Mouse (Mus musculus): ENCODE data around the gene Grasp. TPM values are rescaled to one million over a fixed set of nuclear protein-coding genes. Genes with fewer than 3 reads are reported as not detected.

The Grasp gene
- total and polyA plus RNA-seq, 3 experiments = 7.6 to 11.5 (median 10.9) TPM

DNA sequence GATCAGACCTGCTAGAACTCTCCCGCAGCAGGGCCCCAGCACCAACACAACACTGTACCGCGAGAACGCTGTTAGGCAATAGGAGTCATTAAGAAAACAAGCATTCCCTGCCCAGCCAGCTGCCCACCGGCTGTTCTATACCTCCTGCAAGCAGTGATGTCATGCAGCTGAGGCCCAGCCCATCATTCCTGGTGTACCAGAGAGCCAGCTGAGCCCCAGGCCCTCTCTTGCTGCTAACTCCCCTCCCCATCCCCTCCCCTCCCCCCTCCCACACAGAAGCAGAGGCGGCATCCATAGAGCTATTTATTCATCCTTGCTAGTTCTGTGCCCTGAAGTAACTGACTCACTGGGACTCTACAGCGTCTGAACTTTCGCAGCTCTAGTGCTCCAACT, 3.1 kb upstream of the Grasp start:
- intact Hi-C loops (cut with DNase I) = loop anchor here (1.0 to 5.0 kb wide), 2 partner anchors 16 to 61 kb away; partner anchors contain the start of gene Atg101
- H3K79me2 ChIP-seq (replicated peaks; ENCODE audit: control insufficient read depth, insufficient read depth, low read length) = no peaks in the 10 kb centered on the region
- WGBS = 44% methylated on average over 8 of the region's 8 CpGs
- H3K27me3 ChIP-seq (ENCODE audit: control insufficient read depth, insufficient read depth, low read length) = no peaks in the 10 kb centered on the region
- H3K9ac ChIP-seq (ENCODE audit: low read depth, low read length) = no peak overlapping the region
- H3K36me3 ChIP-seq (ENCODE audit: control insufficient read depth, insufficient read depth, low read length) = 0 out of 2 replicates have a peak, but pooled peaks cover 2% of the 10 kb centered on the region
- no peak overlapping the region for H3K4me3 ChIP-seq
- H3K4me1 ChIP-seq (ENCODE audit: control insufficient read depth, insufficient read depth, low read length) = peaks cover 1% of the 10 kb centered on the region
- no peak for TF ChIP-seq EP300 (IDR thresholded peaks at IDR 0.05; ENCODE audit: insufficient read depth, low read depth, low read length)
- TF ChIP-seq CTCF (IDR thresholded peaks at IDR 0.05) = no peak
- TF ChIP-seq POLR2A (IDR thresholded peaks at IDR 0.05; ENCODE audit: insufficient read depth, low read depth, low read length) = no peak
- no peak for DNase-seq
- no peak overlapping the region for H3K27ac ChIP-seq

DNA sequence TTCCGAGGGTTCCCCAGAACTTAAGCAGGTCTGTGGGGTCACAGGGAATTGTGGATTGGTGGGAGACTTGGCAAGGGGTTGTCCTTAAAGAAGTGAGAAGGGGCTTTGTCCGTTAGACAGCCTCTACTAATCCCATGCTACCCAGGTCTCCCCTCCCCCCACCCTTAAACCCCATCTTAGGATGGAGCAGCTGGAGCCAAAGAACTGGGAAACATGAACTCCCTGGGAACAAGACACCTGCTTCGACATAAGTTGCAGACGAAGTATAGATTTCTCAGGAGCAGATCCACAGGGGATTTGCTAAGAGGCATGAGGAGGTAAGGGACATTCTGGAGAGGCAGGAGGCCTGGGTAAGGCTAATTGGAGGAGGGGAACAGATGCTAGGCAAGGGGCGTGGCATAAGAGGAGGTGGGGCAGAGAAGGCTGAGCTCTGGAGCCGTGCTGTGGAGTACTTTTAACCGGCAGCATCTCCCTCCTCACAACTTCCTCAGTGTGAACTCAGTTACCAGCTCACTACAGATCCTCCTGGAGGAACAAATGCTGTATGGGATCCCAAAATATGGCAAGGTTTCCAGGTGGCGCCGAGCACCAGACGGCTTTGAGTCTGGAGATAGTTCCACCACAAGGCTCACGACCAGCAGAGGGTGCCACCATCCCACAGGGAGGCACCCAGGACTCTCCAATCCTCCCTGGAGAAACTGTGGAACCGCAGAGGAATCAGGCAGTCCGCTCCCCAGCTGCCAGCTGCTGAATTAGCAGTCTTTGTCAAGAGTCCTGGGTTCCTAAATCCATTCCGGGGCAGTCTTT, 2.5 kb upstream of the Grasp start:
- H3K4me3 ChIP-seq = no peak overlapping the region
- intact Hi-C loops (cut with DNase I) = loop anchor here (1.0 to 5.0 kb wide), 3 partner anchors 16 to 94 kb away; partner anchors contain the start of gene Atg101
- no peak overlapping the region for H3K9ac ChIP-seq (ENCODE audit: low read depth, low read length)
- 0 out of 2 replicates have a peak, but pooled peaks cover 4% of the 10 kb centered on the region for H3K36me3 ChIP-seq (ENCODE audit: control insufficient read depth, insufficient read depth, low read length)
- no peak overlapping the region for H3K27ac ChIP-seq
- no peak for TF ChIP-seq POLR2A (IDR thresholded peaks at IDR 0.05; ENCODE audit: insufficient read depth, low read depth, low read length)
- peak; percentile 78; the same call in 1 of the 2 replicates for TF ChIP-seq EP300 (IDR thresholded peaks at IDR 0.05; ENCODE audit: insufficient read depth, low read depth, low read length)
- no peaks in the 10 kb centered on the region for H3K79me2 ChIP-seq (replicated peaks; ENCODE audit: control insufficient read depth, insufficient read depth, low read length)
- no peaks in the 10 kb centered on the region for H3K27me3 ChIP-seq (ENCODE audit: control insufficient read depth, insufficient read depth, low read length)
- peak; percentile 86 to 92 for DNase-seq
- peaks cover 1% of the 10 kb centered on the region for H3K4me1 ChIP-seq (ENCODE audit: control insufficient read depth, insufficient read depth, low read length)
- 16% methylated on average over 14 of the region's 14 CpGs for WGBS

DNA sequence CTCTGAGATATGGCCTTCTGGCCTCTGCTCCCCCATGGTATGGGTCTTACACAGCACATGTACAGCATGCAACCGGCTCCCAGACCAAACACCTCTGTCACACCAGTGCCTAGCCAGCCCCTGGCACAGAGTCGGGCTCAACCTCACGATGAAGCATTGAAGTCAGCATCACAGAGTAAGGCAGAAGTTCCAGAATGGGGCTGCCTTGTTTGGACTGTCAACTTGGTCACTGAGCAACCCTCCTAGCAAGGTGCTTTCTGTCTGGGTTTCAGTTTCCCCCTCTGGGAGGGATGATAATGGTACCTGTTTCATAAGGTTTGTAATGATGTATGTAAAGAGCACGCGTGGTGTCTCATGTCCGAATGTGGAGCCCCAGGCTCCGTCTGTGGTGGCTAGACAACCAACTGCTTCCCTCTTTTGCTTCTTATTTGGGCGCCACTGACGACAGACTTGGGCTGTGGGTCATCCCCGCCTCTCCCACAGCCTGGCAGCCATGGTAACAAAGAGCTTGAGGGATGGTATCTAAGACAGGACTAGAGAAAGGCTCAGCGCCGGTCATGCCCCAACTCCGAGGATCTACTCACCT, 998 bp upstream of the Grasp start:
- 71% methylated on average over 13 of the region's 13 CpGs for WGBS
- peak in 1 of 2 experiments; percentile 39 for DNase-seq
- no peak overlapping the region for H3K27ac ChIP-seq
- intact Hi-C loops (cut with DNase I) = loop anchor here (1.0 to 5.0 kb wide), 2 partner anchors 59 to 92 kb away; partner anchors contain the start of gene Atg101
- H3K4me1 ChIP-seq (ENCODE audit: control insufficient read depth, insufficient read depth, low read length) = peaks cover 5% of the 10 kb centered on the region
- H3K79me2 ChIP-seq (replicated peaks; ENCODE audit: control insufficient read depth, insufficient read depth, low read length) = no peaks in the 10 kb centered on the region
- no peak overlapping the region for H3K9ac ChIP-seq (ENCODE audit: low read depth, low read length)
- no peak overlapping the region for H3K4me3 ChIP-seq
- no peak for TF ChIP-seq POLR2A (IDR thresholded peaks at IDR 0.05; ENCODE audit: insufficient read depth, low read depth, low read length)
- TF ChIP-seq EP300 (IDR thresholded peaks at IDR 0.05; ENCODE audit: insufficient read depth, low read depth, low read length) = no peak
- no peak for TF ChIP-seq CTCF (IDR thresholded peaks at IDR 0.05)
- H3K36me3 ChIP-seq (ENCODE audit: control insufficient read depth, insufficient read depth, low read length) = peaks cover 7% of the 10 kb centered on the region; the same call in 1 of the 2 replicates
- no peaks in the 10 kb centered on the region for H3K27me3 ChIP-seq (ENCODE audit: control insufficient read depth, insufficient read depth, low read length)

DNA sequence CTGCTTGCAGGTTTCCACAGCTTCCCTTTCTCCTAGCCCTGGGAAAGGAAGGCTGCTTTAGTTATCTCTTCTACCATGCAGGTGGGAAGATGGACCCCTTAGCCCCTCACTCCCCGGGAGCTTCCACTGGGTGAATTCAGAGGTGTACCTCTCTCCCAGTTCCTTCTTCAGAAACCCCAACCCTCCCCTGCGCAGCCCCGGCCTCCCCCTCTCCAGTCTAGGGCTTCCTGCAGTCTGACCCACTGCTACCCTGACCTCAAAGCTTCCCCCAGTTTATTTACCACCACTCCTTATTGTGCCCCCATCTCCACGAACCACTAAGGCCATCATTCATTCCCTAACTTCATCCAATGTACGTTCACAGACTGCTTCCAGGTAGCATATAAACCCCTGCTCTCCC, 392 bp upstream of the Grasp start:
- H3K9ac ChIP-seq (ENCODE audit: low read depth, low read length) = peak overlapping the region; percentile 28; the same call in 1 of the 2 replicates
- intact Hi-C loops (cut with DNase I) = loop anchor here (5.0 kb wide), 1 partner anchor 59 kb away; the partner anchor contains the start of gene Atg101
- H3K4me1 ChIP-seq (ENCODE audit: control insufficient read depth, insufficient read depth, low read length) = peaks cover 6% of the 10 kb centered on the region

DNA sequence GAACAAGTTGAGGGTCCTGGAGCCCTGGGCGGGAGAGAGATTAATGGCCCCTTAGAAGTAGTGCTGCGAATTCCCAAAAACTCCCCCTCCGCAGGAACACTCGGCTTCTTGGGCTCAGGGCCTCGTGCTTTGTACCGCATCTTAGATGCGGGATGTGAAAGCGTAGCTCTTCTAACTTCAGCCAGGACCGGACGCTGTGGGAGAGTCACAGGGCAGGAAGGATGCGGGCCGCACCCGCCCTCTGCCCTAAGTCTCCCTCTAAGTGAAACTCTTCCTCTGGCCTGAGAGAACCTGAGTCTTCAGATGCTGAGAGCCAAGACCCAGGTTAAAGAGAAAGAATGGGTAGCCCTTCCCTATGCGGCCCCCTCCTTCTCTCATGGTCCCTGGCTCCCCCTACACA, 989 bp downstream of the Grasp start:
- H3K4me1 ChIP-seq (ENCODE audit: control insufficient read depth, insufficient read depth, low read length) = peaks cover 14% of the 10 kb centered on the region
- peak; percentile 65 to 72 for DNase-seq
- peaks cover 7% of the 10 kb centered on the region; the same call in 1 of the 2 replicates for H3K36me3 ChIP-seq (ENCODE audit: control insufficient read depth, insufficient read depth, low read length)
- no peaks in the 10 kb centered on the region for H3K27me3 ChIP-seq (ENCODE audit: control insufficient read depth, insufficient read depth, low read length)
- H3K79me2 ChIP-seq (replicated peaks; ENCODE audit: control insufficient read depth, insufficient read depth, low read length) = no peaks in the 10 kb centered on the region
- H3K9ac ChIP-seq (ENCODE audit: low read depth, low read length) = peak overlapping the region; percentile 98
- WGBS = 28% methylated on average over 14 of the region's 14 CpGs
- peak overlapping the region; percentile 71 for H3K4me3 ChIP-seq
- TF ChIP-seq EP300 (IDR thresholded peaks at IDR 0.05; ENCODE audit: insufficient read depth, low read depth, low read length) = peak; percentile 83
- no peak for TF ChIP-seq CTCF (IDR thresholded peaks at IDR 0.05)
- TF ChIP-seq POLR2A (IDR thresholded peaks at IDR 0.05; ENCODE audit: insufficient read depth, low read depth, low read length) = peak; percentile 57
- intact Hi-C loops (cut with DNase I) = loop anchor here (5.0 kb wide), 1 partner anchor 57 kb away; the partner anchor contains the start of gene Atg101
- H3K27ac ChIP-seq = peak overlapping the region; percentile 98

More for the DNA sequence above, 392 bp upstream of the Grasp start:
- TF ChIP-seq CTCF (IDR thresholded peaks at IDR 0.05) (no peak), POLR2A (IDR thresholded peaks at IDR 0.05; ENCODE audit: insufficient read depth, low read depth, low read length) (no peak), EP300 (IDR thresholded peaks at IDR 0.05; ENCODE audit: insufficient read depth, low read depth, low read length) (no peak)
- no peaks in the 10 kb centered on the region for H3K79me2 ChIP-seq (replicated peaks; ENCODE audit: control insufficient read depth, insufficient read depth, low read length)
- H3K4me3 ChIP-seq = peak overlapping the region; percentile 71
- DNase-seq = no peak
- peaks cover 7% of the 10 kb centered on the region; the same call in 1 of the 2 replicates for H3K36me3 ChIP-seq (ENCODE audit: control insufficient read depth, insufficient read depth, low read length)
- H3K27ac ChIP-seq = no peak overlapping the region; the same call in 1 of the 2 replicates
- 26% methylated on average over 5 of the region's 5 CpGs for WGBS
- no peaks in the 10 kb centered on the region for H3K27me3 ChIP-seq (ENCODE audit: control insufficient read depth, insufficient read depth, low read length)

Measured in heart, adult 2 months (tissue).